Mouse (Mus musculus) myocyte (in vitro differentiated cells): Measurements from ENCODE around the gene Tdg.

ENCODE experiments used
- CEBPB ChIP-seq: IDR thresholded peaks from 2 replicates; pipeline ENCODE4 v1.6.1; 2011; ENCODE audit warnings: mild to moderate bottlenecking, moderate library complexity; ENCODE audit not compliant: poor library complexity, insufficient read depth, severe bottlenecking
- MAX ChIP-seq: IDR thresholded peaks from one replicate; pipeline ENCODE4 v1.6.1; 2011; ENCODE audit warnings: low read depth, mild to moderate bottlenecking, control low read depth
- MYOG ChIP-seq, 3 experiments: IDR thresholded peaks; one replicate each; pipeline ENCODE4 v1.6.1; 2011; ENCODE audit warnings: control low read depth in 2 of 3, low read depth in 2 of 3, mild to moderate bottlenecking in 2 of 3; ENCODE audit not compliant: insufficient read length in 2 of 3, control insufficient read depth in 1 of 3, insufficient read depth in 1 of 3
- POLR2A ChIP-seq: IDR thresholded peaks from one replicate; pipeline ENCODE4 v1.6.1; 2011; ENCODE audit warnings: low read depth, mild to moderate bottlenecking, control low read depth, moderate library complexity; ENCODE audit not compliant: insufficient read length
- POLR2AphosphoS2 ChIP-seq: IDR thresholded peaks from one replicate; pipeline ENCODE4 v1.6.1; 2011; ENCODE audit warnings: low read depth, control low read depth; ENCODE audit not compliant: insufficient read length
- SRF ChIP-seq: IDR thresholded peaks from one replicate; pipeline ENCODE4 v1.6.1; 2011; ENCODE audit warnings: low read depth; ENCODE audit not compliant: control insufficient read depth, insufficient read length
- TCF12 ChIP-seq: IDR thresholded peaks from one replicate; pipeline ENCODE4 v1.6.1; 2011; ENCODE audit warnings: mild to moderate bottlenecking, control low read depth; ENCODE audit not compliant: poor library complexity, insufficient read depth, severe bottlenecking
- USF1 ChIP-seq: IDR thresholded peaks from one replicate; pipeline ENCODE4 v1.6.1; 2011; ENCODE audit warnings: low read depth, mild to moderate bottlenecking, control low read depth, moderate library complexity

GRCm38 (mm10) chr10:82689681-82690211 is 60.1 kb downstream of the Tdg start:
- no peak for TF ChIP-seq POLR2AphosphoS2
- no peak for TF ChIP-seq POLR2A
- TF ChIP-seq TCF12: no peak
- TF ChIP-seq MAX: no peak
- no peak for TF ChIP-seq USF1
- no peak for TF ChIP-seq CEBPB
- no peak for TF ChIP-seq MYOG (IDR thresholded peaks at IDR 0.05; ENCODE audit: control insufficient read depth in 1 of 3, insufficient read depth in 1 of 3, insufficient read length in 2 of 3, low read depth in 2 of 3)
- no peak for TF ChIP-seq SRF
